In the genomic region with DNA sequence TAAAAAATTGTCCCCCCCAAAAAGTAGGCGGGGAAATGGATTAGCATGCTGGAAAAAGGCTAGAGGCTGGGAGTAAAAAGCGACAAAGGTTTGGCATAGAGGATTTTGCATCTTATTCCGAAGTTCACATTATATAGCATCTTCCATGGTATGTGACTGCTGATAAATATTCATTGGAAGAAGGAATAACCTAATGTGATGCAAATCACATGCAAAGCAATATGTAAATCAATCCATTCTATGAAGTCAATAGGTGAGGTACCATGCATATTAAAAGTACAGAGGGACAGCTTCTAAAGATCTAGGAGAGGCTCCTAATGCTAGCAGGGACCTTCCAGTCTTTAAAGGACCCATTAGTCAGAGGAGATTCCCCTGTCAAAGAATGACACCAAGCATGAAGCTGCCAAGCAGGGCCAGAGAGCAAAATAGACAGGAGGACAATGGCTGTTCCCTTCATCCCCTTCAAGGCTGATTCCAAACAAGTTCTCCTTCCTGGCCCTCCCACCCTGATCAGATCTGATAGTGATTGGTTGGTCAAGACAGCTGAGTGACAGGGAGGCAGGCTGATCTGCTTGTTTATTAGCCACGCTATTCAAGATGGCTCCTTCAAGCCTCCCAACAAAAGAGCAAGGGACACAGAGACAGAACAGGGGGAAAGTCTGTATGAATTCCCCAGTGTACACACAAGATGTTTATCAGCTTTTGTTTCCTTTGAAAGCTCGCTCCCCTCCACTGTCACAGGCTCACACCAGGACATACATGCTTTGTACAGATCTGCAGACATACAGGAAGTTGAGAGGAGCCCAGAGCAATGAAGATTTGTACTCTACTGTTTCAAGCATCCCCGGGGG, we compare ENCODE assay signal across 14 mouse cellular contexts. TPM values are rescaled to one million over a fixed set of nuclear protein-coding genes. Genes with fewer than 3 reads are reported as not detected.
DNase-seq lines count a peak whose midpoint lies in the region; ATAC-seq and TF ChIP-seq lines count a peak whose summit lies in the region.
"Had no signal": no experiment of that assay in that cellular context is flagged by ENCODE, and none has a peak within 500 bp of the region (broad histone marks: within the 10 kb centered on the region; RNA-seq: fewer than 3 reads in every experiment).

No protein-coding gene starts in this region.

- H3K9me3 ChIP-seq in hindbrain, embryonic 11.5 days (ENCODE audit: control insufficient read depth, low read length) = no peaks in the 10 kb centered on the region
- no peaks in the 10 kb centered on the region for H3K9me3 ChIP-seq in midbrain, embryonic 12.5 days
- H3K9me3 ChIP-seq in liver, embryonic 12.5 days (replicated peaks) = no peaks in the 10 kb centered on the region
- H3K9me3 ChIP-seq: heart, embryonic 12.5 days; lung, embryonic 15.5 days; stomach, embryonic 15.5 days had no signal

- no peak for TF ChIP-seq CTCF in testis, adult 2 months (IDR thresholded peaks at IDR 0.05; ENCODE audit: control insufficient read depth, insufficient read depth, insufficient replicate concordance, low read depth, low read length)

- H3K9ac ChIP-seq in hindbrain, embryonic 11.5 days (ENCODE audit: low read depth, low read length) = no peak overlapping the region
- H3K9ac ChIP-seq in midbrain, embryonic 12.5 days (replicated peaks) = no peak overlapping the region
- H3K9ac ChIP-seq in liver, embryonic 12.5 days = no peak overlapping the region
- H3K9ac ChIP-seq: heart, embryonic 12.5 days; lung, embryonic 15.5 days; stomach, embryonic 15.5 days had no signal

- H3K27me3 ChIP-seq in testis, adult 2 months (ENCODE audit: control insufficient read depth, insufficient read depth, low read length) = no peaks in the 10 kb centered on the region
- no peaks in the 10 kb centered on the region for H3K27me3 ChIP-seq in hindbrain, embryonic 11.5 days (ENCODE audit: control insufficient read depth, insufficient read depth, low read length)
- H3K27me3 ChIP-seq in midbrain, embryonic 12.5 days = 0 out of 2 replicates have a peak, but pooled peaks cover 4% of the 10 kb centered on the region
- H3K27me3 ChIP-seq in liver, embryonic 12.5 days (replicated peaks) = no peaks in the 10 kb centered on the region
- H3K27me3 ChIP-seq: lung, embryonic 15.5 days; stomach, embryonic 15.5 days had no signal

- H3K4me1 ChIP-seq in testis, adult 2 months (ENCODE audit: control insufficient read depth, insufficient read depth, low read length) = no peaks in the 10 kb centered on the region
- H3K4me1 ChIP-seq in hindbrain, embryonic 11.5 days (replicated peaks; ENCODE audit: control insufficient read depth, insufficient read depth, low read length) = no peaks in the 10 kb centered on the region; the same call in 1 of the 2 replicates
- H3K4me1 ChIP-seq in midbrain, embryonic 12.5 days = peaks cover 10% of the 10 kb centered on the region; the same call in 1 of the 2 replicates
- no peaks in the 10 kb centered on the region for H3K4me1 ChIP-seq in liver, embryonic 12.5 days
- H3K4me1 ChIP-seq: heart, embryonic 12.5 days; stomach, embryonic 15.5 days had no signal

- no peak overlapping the region for H3K27ac ChIP-seq in testis, adult 2 months (ENCODE audit: control insufficient read depth, insufficient read depth, low read depth, low read length)
- peak overlapping the region; percentile 80 for H3K27ac ChIP-seq in hindbrain, embryonic 11.5 days (ENCODE audit: low read depth, low read length)
- peak overlapping the region; percentile 77 for H3K27ac ChIP-seq in midbrain, embryonic 12.5 days (replicated peaks)
- H3K27ac ChIP-seq in liver, embryonic 12.5 days = no peak overlapping the region
- H3K27ac ChIP-seq: lung, embryonic 15.5 days; stomach, embryonic 15.5 days had no signal

- peak; percentile 94 for ATAC-seq in hindbrain, embryonic 11.5 days (ENCODE audit: low FRiP score)
- ATAC-seq in midbrain, embryonic 12.5 days (ENCODE audit: low FRiP score, low read depth) = peak; percentile 95
- no peak for ATAC-seq in liver, embryonic 12.5 days

- H3K4me3 ChIP-seq in testis, adult 2 months (ENCODE audit: control insufficient read depth, low read depth, low read length) = peak overlapping the region; percentile 66
- no peak overlapping the region for H3K4me3 ChIP-seq in hindbrain, embryonic 11.5 days (ENCODE audit: low read depth, low read length)
- no peak overlapping the region for H3K4me3 ChIP-seq in midbrain, embryonic 12.5 days
- no peak overlapping the region for H3K4me3 ChIP-seq in liver, embryonic 12.5 days
- H3K4me3 ChIP-seq: heart, embryonic 12.5 days; lung, embryonic 15.5 days; stomach, embryonic 15.5 days had no signal

- no peaks in the 10 kb centered on the region for H3K36me3 ChIP-seq in testis, adult 2 months (ENCODE audit: control insufficient read depth, insufficient read depth, low read length)
- H3K36me3 ChIP-seq in hindbrain, embryonic 11.5 days (ENCODE audit: control insufficient read depth, insufficient read depth, low read length) = no peaks in the 10 kb centered on the region
- no peaks in the 10 kb centered on the region for H3K36me3 ChIP-seq in midbrain, embryonic 12.5 days
- no peaks in the 10 kb centered on the region for H3K36me3 ChIP-seq in liver, embryonic 12.5 days
- H3K36me3 ChIP-seq: heart, embryonic 12.5 days; lung, embryonic 15.5 days; stomach, embryonic 15.5 days had no signal

- DNase-seq in testis, postnatal 14 days (ENCODE audit: low spot score) = no peak
- peak; percentile 78 for DNase-seq in hindbrain, embryonic 11.5 days (ENCODE audit: low spot score)
- DNase-seq in cerebellum, postnatal 14 days = no peak
- DNase-seq in thymus, postnatal 14 days = no peak
- no peak for DNase-seq in thymus, postnatal 10 days (ENCODE audit: low spot score in 2 of 2)
- DNase-seq: gastrocnemius, postnatal 25 days; layer of hippocampus, postnatal 36 days; liver had no signal

- 52% methylated on average over 6 of the region's 6 CpGs for WGBS in hindbrain, embryonic 11.5 days
- 61% methylated on average over 6 of the region's 6 CpGs for WGBS in midbrain, embryonic 12.5 days
- 64% methylated on average over 6 of the region's 6 CpGs for WGBS in liver, embryonic 12.5 days (ENCODE audit: insufficient replicate concordance)

- no peak for TF ChIP-seq POLR2A in testis, adult 2 months (IDR thresholded peaks at IDR 0.05; ENCODE audit: control insufficient read depth, low read depth, low read length)

- H3K4me2 ChIP-seq in hindbrain, embryonic 11.5 days (replicated peaks; ENCODE audit: low read depth, low read length) = no peak overlapping the region
- 0 out of 2 replicates have a peak overlapping the region, but pooled peaks have one; percentile 4 for H3K4me2 ChIP-seq in midbrain, embryonic 12.5 days (replicated peaks)
- no peak overlapping the region for H3K4me2 ChIP-seq in liver, embryonic 12.5 days
- H3K4me2 ChIP-seq: heart, embryonic 12.5 days; lung, embryonic 15.5 days; stomach, embryonic 15.5 days had no signal

RNA-seq across cellular contexts. Expression of gene Sox9, which starts 44.4 kb away (rescaled TPM):
- polyA plus RNA-seq in testis, adult 2 months (2012; rRNA removed) = 5.5 and 6.6 TPM in 2 replicates
- 127 and 137 TPM in 2 replicates for polyA plus RNA-seq in hindbrain, embryonic 11.5 days (2014; fragmentation: Nextera tagmentation; extraction: Ambion mirVana)
- polyA plus RNA-seq in midbrain, embryonic 12.5 days (2016; fragmentation: Nextera tagmentation; extraction: Ambion mirVana) = 134 and 147 TPM in 2 replicates
- polyA plus RNA-seq in liver, embryonic 12.5 days (2016; fragmentation: Nextera tagmentation; extraction: Ambion mirVana) = 2.4 and 2.7 TPM in 2 replicates

Comparison
In these comparisons a context has a peak if more than half of its experiments do, and no peak if none do; other contexts are left out.
1. H3K27ac ChIP-seq: peak in hindbrain, embryonic 11.5 days (single experiment) and midbrain, embryonic 12.5 days (single experiment); none in testis, adult 2 months (single experiment) and liver, embryonic 12.5 days (single experiment).
2. RNA of gene Sox9, which starts 44.4 kb away (polyA plus RNA-seq): 134 to 147 TPM in midbrain, embryonic 12.5 days and 127 to 137 TPM in hindbrain, embryonic 11.5 days; 5.5 to 6.6 TPM in testis, adult 2 months and 2.4 to 2.7 TPM in liver, embryonic 12.5 days; every median in the first group is over 10 times any median in the second.